Mouse (Mus musculus): ENCODE results near the gene Dync2h1.

- TF ChIP-seq CTCF (IDR thresholded peaks at IDR 0.05; ENCODE audit: borderline replicate concordance, extremely low read depth, insufficient read depth, insufficient read length) = no peak
- no peak for TF ChIP-seq POLR2A (IDR thresholded peaks at IDR 0.05; ENCODE audit: borderline replicate concordance, extremely low read depth, insufficient read depth, insufficient read length, poor library complexity, severe bottlenecking)
Observed at GRCm38 (mm10) chr9:6965006-6965405, 219.2 kb downstream of the Dync2h1 start.
